Mouse (Mus musculus): ENCODE results near the gene Chic2.

DNA sequence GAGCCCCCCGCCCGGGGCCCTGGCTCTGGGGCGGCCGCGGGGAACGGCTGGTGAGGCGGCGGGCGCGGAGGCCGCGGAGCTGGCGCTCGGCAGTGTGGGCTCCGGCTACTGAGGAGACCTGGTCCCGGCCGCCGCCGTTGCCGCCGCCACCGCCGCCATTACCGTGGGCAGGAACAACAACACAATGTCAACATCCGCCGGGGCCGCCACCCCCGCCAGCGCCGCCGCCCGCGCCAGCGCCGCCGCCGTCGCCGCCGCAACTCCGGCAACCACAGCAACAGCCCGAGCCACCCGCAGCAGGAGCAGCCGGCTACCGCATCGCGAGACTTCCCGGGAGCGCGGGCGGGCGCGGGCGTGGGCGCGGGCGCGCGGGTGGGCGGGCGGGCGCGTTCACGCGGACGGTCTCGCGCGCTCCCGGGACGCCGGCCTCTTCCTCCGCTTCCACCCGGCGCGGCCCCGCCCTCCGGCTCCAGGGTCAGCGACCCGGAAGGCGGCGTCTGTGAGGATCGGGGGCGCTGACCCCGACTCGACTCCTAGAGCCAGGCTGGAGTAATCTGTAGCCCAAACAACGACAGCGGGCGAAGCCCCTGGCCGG is at the start of gene Chic2:
- no peak for TF ChIP-seq CTCF (IDR thresholded peaks at IDR 0.05; ENCODE audit: control insufficient read depth, insufficient read depth, low read length)
- TF ChIP-seq POLR2A (IDR thresholded peaks at IDR 0.05; ENCODE audit: borderline replicate concordance, control insufficient read depth, low read depth, low read length): peak; percentile 29; the same call in 1 of the 2 replicates

Data from bone marrow, adult 2 months (tissue).